Mouse (Mus musculus): ENCODE results near the gene Prg3.

Gene Prg3

GRCm38 (mm10) chr2:85038336-85038735 is 50.3 kb downstream of the Prg3 start:
- no peak for DNase-seq (ENCODE audit: low spot score)

Data from T-cell, adult 2 months (primary cell).